Mouse (Mus musculus) heart, postnatal 4 days (tissue): Measurements from ENCODE around the gene Spint1. TPM values are rescaled to one million over a fixed set of nuclear protein-coding genes. Genes with fewer than 3 reads are reported as not detected.

Experiments
- DNase-seq: peaks from one replicate; pipeline ENCODE4 v3.0.0; 2021
- total RNA-seq, 2 experiments: library from RNA; stranded (reverse); gene quantifications; 2 replicates each; pipeline ENCODE4 v1.2.3; 2021

Spint1 gene
- total RNA-seq, 2 experiments from 2014 or later, result not detected

DNA sequence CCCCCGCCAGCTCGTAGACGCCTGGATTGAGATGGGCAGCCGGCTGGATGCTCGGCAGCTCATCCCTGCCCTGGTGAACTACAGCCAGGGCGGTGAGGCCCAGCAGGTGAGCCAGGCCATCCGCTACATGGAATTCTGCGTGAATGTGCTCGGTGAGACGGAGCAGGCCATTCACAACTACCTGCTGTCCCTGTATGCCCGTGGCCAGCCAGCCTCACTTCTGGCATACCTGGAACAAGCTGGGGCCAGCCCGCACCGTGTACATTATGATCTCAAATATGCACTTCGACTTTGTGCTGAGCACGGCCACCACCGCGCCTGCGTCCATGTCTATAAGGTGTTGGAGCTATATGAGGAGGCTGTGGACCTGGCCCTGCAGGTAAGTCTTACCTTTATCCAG, 57.2 kb downstream of the Spint1 start:
- no peak for DNase-seq

DNA sequence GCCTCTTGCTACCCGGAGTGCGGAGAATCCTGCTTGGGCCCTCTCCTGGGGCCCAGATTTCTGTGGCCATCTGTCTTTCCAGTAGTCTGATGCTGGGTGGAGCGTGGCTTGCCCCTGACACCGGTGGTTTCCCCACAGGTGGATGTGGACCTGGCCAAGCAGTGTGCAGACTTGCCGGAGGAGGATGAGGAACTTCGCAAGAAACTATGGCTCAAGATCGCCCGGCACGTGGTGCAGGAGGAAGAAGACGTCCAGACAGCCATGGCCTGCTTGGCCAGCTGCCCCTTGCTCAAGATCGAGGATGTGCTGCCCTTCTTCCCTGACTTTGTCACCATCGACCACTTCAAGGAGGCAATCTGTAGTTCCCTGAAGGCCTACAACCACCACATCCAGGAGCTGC, 59.6 kb downstream of the Spint1 start:
- DNase-seq, result no peak

GRCm38 (mm10) chr2:119297506-119297905, 60.3 kb downstream of the Spint1 start:
- DNase-seq, result no peak

GRCm38 (mm10) chr2:119298330-119298729, 61.2 kb downstream of the Spint1 start:
- DNase-seq, result peak; percentile 79

- no peak for DNase-seq
Observed at GRCm38 (mm10) chr2:119298839-119299238, 61.7 kb downstream of the Spint1 start.

Other genes starting within 250 kb of the Spint1 start
- gene Ccdc32, start 208.0 kb upstream of the Spint1 start, total RNA-seq, result 10 to 100 TPM; 11.6 to 14.6 TPM
- gene Rpusd2, start 202.6 kb upstream of the Spint1 start, total RNA-seq, result 1 to 10 TPM; 6.0 to 7.0 TPM
- 10 to 100 TPM; 21.2 to 21.3 TPM for gene Knl1, start 190.2 kb upstream of the Spint1 start, total RNA-seq
- gene Rad51, start 124.6 kb upstream of the Spint1 start, total RNA-seq, result 10 to 100 TPM; 16.7 to 18.4 TPM
- gene Rmdn3, start 80.3 kb upstream of the Spint1 start, total RNA-seq, result 10 to 100 TPM; 16.2 to 18.9 TPM
- gene Gchfr, start 69.6 kb upstream of the Spint1 start, total RNA-seq, result 1 to 10 TPM; 2.2 to 2.3 TPM
- gene Gm14137, start 62.9 kb upstream of the Spint1 start, total RNA-seq, result not detected
- gene Zfyve19, start 28.7 kb upstream of the Spint1 start, total RNA-seq, result 10 to 100 TPM; 18.8 to 22.3 TPM
- 10 to 100 TPM; 12.1 to 13.2 TPM for gene Dnajc17, start 28.6 kb upstream of the Spint1 start, total RNA-seq
- gene Ppp1r14d, start 7.5 kb upstream of the Spint1 start, total RNA-seq, result not detected
- not detected for gene Rhov, start 33.9 kb downstream of the Spint1 start, total RNA-seq
- 10 to 100 TPM; 13.9 to 14.0 TPM for gene Vps18, start 51.4 kb downstream of the Spint1 start, total RNA-seq
- 10 to 100 TPM; 19.7 to 20.8 TPM for gene Dll4, start 88.4 kb downstream of the Spint1 start, total RNA-seq
- under 1 TPM; 0.43 to 0.81 TPM for gene Chac1, start 113.9 kb downstream of the Spint1 start, total RNA-seq
- gene Ino80, start 240.3 kb downstream of the Spint1 start, total RNA-seq, result 10 to 100 TPM; 15.5 to 16.8 TPM